Mouse (Mus musculus): Measurements from ENCODE around the gene Pdzd9. TPM values are rescaled to one million over a fixed set of nuclear protein-coding genes. Genes with fewer than 3 reads are reported as not detected.
A peak's percentile ranks its signal among the peaks of the same experiment; 100 is the strongest.

Gene Pdzd9
- polyA plus RNA-seq, 1 experiment from 2014 or later, result 0.50 TPM

DNA sequence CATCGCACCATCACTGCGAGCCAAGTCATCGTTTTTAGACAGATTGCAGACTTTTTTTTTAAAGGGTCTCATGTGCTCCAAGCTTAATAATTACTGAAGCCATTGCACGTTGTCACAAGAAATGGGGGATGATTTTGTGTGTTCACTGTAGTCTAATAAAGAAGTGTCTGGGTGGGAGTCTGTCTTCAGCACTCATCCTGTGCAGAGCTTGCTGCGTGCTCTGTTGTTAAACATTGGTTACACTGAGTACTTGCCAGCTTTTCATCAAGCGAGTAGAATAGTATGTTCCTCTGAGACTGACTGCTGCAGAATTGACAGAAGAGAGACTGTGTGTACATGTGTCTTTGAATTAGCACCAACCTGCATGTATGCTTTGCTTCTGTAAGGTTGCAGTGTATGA lies 15.1 kb upstream of the Pdzd9 start:
- 89% methylated on average over 6 of the region's 6 CpGs for WGBS
- no peak overlapping the region for H3K4me2 ChIP-seq (replicated peaks)
- ATAC-seq (ENCODE audit: low FRiP score), result no peak

DNA sequence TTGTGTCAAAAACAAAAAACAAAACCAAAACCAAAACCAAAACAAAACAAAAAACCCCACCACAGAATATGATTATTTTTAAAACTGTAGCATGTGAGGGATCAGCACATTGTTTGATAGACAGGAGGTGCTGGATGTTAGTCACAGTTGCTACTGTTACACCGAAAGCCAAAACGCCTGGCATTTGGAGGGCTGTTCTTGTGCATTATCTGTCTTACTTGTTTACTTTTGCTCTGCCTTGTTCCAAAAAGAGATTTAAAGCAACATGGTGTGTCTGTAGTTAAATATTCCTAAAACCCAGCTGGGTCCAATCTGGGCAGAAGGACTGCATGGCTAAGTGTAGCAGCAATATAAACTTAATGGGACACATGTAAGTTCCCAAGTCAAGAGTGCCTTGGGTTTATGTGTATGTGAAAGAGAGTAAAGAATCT lies 14.6 kb upstream of the Pdzd9 start:
- ATAC-seq (ENCODE audit: low FRiP score), result no peak
- Histone ChIP-seq H3K9ac (no peak overlapping the region), H3K9me3 (replicated peaks) (no peaks in the 10 kb centered on the region), H3K27me3 (no peaks in the 10 kb centered on the region), H3K4me3 (no peak overlapping the region), H3K27ac (no peak overlapping the region), H3K4me1 (no peaks in the 10 kb centered on the region), H3K36me3 (no peaks in the 10 kb centered on the region), H3K4me2 (replicated peaks) (no peak overlapping the region)
- 93% methylated on average over 2 of the region's 2 CpGs for WGBS

More for the DNA sequence above, 15.1 kb upstream of the Pdzd9 start:
- Histone ChIP-seq H3K9me3 (replicated peaks) (no peaks in the 10 kb centered on the region), H3K9ac (no peak overlapping the region), H3K27ac (no peak overlapping the region), H3K4me3 (no peak overlapping the region), H3K4me1 (no peaks in the 10 kb centered on the region), H3K27me3 (no peaks in the 10 kb centered on the region), H3K36me3 (no peaks in the 10 kb centered on the region)

DNA sequence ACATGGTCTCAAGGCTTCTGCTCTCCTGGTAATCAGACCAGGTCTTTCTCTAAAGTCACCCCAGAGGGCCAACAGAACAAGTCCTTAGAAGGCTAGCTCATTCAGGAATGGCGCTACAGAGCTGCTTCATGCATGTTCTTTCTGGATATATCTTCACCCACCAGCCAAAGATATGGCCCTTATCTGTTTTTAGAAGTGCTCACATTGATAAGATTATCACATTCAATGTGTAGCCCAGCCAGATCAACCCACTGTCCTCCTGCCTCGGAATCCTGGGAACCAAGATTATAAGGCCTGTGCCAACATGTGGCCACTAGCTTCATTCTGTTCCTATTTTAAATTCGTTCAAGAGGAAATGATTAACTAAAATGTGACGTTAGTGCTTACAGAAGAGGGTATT lies 11.9 kb upstream of the Pdzd9 start:
- peaks cover 18% of the 10 kb centered on the region for H3K4me1 ChIP-seq
- H3K9me3 ChIP-seq (replicated peaks), result no peaks in the 10 kb centered on the region
- H3K27me3 ChIP-seq, result no peaks in the 10 kb centered on the region
- H3K9ac ChIP-seq, result no peak overlapping the region
- no peak overlapping the region for H3K27ac ChIP-seq
- no peaks in the 10 kb centered on the region for H3K36me3 ChIP-seq
- WGBS, result 84% methylated on average over 4 of the region's 4 CpGs
- no peak overlapping the region for H3K4me3 ChIP-seq
- H3K4me2 ChIP-seq (replicated peaks), result no peak overlapping the region
- ATAC-seq (ENCODE audit: low FRiP score), result no peak

DNA sequence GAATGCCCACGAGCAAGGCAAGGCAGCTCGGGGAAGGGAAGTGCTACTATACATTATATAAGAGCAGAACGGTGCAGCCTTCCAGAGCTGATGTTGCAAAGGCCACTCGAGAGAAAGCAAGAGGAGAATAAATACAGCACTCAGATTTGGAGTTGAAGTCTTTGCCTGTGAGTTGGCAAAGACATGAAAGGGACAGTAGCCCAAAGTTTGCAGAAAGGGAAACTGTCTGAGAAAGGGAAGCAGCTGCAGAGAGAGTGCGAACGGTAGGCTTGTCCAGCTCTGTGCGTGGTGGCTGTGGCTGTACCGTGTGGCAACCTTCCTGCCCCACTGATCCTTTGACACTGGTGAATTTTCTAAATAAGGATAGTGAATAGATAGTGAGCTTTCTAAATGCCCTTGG lies 8.9 kb upstream of the Pdzd9 start:
- WGBS, result 67% methylated on average over 8 of the region's 8 CpGs

DNA sequence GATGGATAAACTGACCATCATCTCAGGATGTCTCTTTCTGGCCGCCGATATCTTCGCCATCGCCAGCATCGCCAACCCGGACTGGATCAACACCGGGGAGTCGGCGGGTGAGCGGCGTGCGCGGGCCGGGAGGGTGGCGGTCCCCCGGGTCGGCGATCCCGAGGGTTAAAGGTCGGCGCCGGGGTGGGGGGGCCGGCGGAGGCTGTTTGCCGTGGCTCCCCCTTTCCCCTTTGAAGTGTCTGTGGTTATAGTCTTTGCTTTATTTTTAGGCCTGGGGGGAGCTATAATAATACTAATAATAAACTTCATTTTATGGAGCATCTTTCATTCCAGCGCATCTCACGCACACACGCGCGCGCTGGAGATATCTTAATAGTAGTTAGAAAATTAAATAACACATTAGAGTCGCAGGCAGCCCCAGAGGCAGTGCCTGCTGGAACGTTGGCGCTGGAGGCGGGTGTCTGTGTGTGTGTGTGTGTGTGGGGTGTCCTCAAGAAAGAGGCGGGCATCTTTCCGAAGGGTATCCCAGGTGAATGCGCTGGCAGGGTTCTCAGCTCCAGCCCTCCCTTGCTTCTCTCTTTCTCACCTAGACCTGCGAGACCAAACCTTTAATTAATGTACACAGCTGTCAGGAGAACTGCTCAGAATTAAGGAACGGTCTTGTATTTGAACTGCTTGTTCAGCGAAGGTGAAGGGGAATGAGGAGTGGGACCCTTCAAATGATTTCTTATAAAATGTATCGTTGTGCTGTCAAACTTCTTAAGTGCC lies 7.8 kb upstream of the Pdzd9 start:
- Histone ChIP-seq H3K4me1 (peaks cover 25% of the 10 kb centered on the region), H3K9ac (peak overlapping the region; percentile 94), H3K9me3 (replicated peaks) (no peaks in the 10 kb centered on the region), H3K27ac (peak overlapping the region; percentile 72), H3K27me3 (no peaks in the 10 kb centered on the region), H3K4me3 (peak overlapping the region; percentile 89), H3K36me3 (no peaks in the 10 kb centered on the region), H3K4me2 (replicated peaks) (peak overlapping the region; percentile 70)
- 3% methylated on average over 42 of the region's 42 CpGs for WGBS
- ATAC-seq (ENCODE audit: low FRiP score), result peak; percentile 84

More for the DNA sequence above, 8.9 kb upstream of the Pdzd9 start:
- Histone ChIP-seq H3K4me1 (peaks cover 25% of the 10 kb centered on the region), H3K36me3 (no peaks in the 10 kb centered on the region), H3K9ac (0 out of 2 replicates have a peak overlapping the region, but pooled peaks have one; percentile 23), H3K27me3 (no peaks in the 10 kb centered on the region), H3K4me2 (replicated peaks) (peak overlapping the region; percentile 70), H3K27ac (no peak overlapping the region), H3K9me3 (replicated peaks) (no peaks in the 10 kb centered on the region), H3K4me3 (peak overlapping the region; percentile 89; the same call in 1 of the 2 replicates)
- no peak for ATAC-seq (ENCODE audit: low FRiP score)

DNA sequence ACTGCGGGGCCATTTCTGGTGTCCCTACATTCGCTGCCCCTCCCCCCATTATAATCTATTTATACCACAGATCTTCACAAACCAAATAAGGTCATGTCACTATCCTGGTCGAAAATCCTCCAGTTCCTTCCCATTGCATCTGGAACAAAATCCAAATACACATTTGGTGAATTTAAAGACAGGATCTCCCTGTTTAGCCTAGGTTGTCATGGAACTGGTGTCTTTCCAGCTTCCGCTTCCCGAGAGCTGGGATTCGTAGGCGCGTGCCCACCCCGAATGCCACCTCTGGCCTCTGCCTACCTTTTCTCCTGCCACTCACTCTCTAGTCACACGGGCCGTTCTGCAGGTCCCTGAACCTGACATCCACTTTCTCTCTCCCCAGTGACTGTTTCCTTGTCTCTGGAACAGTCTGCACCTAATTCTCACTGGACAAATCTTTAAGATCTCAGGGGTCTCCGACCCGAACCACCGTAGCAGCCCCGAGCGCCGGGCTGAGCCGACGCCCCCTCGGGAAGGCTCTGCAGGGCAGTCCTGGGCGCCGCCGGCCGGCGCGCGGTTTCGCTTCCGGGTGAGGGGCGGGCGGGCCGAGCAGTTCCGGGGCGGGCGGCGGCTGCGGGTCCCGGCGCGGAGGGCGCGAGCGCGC lies 7.0 kb upstream of the Pdzd9 start, which contains the start of gene Mosmo:
Mosmo (plus strand) TSS at position 618 of the 643 bp plus-strand sequence.
- Histone ChIP-seq H3K27me3 (no peaks in the 10 kb centered on the region), H3K9me3 (replicated peaks) (no peaks in the 10 kb centered on the region), H3K4me1 (peaks cover 25% of the 10 kb centered on the region), H3K9ac (peak within 1 kb of the TSS; percentile 94), H3K4me2 (replicated peaks) (peak within 1 kb of the TSS; percentile 70), H3K27ac (peak within 1 kb of the TSS; percentile 87), H3K36me3 (no peaks in the 10 kb centered on the region), H3K4me3 (peak within 1 kb of the TSS; percentile 89)
- WGBS, result under 1% methylated on average over 37 of the region's 44 CpGs
- peak; percentile 98 for ATAC-seq (ENCODE audit: low FRiP score)

DNA sequence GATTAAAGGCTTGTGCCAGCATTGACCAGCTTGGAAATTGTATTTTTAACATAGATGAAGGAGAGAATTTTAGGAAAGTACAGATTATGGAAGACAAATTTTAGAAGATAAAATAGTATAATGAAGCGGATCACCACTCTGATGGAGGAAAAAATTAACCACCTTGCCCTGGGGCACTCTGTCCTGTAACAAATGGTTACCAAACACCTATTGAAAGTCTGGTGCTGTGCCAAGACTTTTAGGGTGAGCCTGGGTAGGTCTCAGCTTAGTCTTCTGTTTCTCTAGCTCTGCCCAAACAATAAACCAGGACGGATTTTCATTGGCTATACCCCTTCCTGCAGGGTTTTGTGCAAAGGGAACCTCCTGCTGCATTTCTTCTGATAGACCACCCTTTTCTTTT lies 1.1 kb upstream of the Pdzd9 start:
- Histone ChIP-seq H3K27me3 (no peaks in the 10 kb centered on the region), H3K9ac (no peak overlapping the region), H3K36me3 (no peaks in the 10 kb centered on the region), H3K4me3 (no peak overlapping the region), H3K27ac (no peak overlapping the region), H3K9me3 (replicated peaks) (no peaks in the 10 kb centered on the region), H3K4me2 (replicated peaks) (no peak overlapping the region), H3K4me1 (peaks cover under 1% of the 10 kb centered on the region)
- 68% methylated on average over 2 of the region's 2 CpGs for WGBS
- no peak for ATAC-seq (ENCODE audit: low FRiP score)

DNA sequence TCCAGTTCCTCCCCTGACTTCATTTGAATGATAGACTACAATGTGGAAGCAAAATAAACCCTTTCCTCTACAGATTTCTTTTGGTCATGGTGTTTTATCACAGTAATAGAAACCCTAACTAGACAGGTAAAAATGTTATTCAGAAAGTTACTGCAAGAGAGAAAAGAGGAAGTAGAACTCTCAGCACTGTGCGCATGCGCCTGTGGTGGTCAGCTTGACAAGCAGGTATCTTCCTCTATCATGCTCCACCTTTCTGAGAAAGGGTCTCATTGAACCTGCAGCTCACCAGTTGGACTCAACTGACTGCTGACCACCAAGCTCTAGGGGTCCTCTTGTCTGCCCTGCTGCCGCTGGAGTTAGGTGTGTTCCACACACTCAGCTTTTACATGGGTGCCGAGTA lies 8.1 kb downstream of the Pdzd9 start:
- ATAC-seq (ENCODE audit: low FRiP score), result no peak
- H3K4me1 ChIP-seq, result no peaks in the 10 kb centered on the region
- 97% methylated on average over 4 of the region's 4 CpGs for WGBS
- no peak overlapping the region for H3K4me3 ChIP-seq
- H3K9ac ChIP-seq, result no peak overlapping the region
- no peak overlapping the region for H3K27ac ChIP-seq
- no peak overlapping the region for H3K4me2 ChIP-seq (replicated peaks)
- H3K9me3 ChIP-seq (replicated peaks), result no peaks in the 10 kb centered on the region
- H3K36me3 ChIP-seq, result peaks cover 30% of the 10 kb centered on the region
- no peaks in the 10 kb centered on the region for H3K27me3 ChIP-seq

DNA sequence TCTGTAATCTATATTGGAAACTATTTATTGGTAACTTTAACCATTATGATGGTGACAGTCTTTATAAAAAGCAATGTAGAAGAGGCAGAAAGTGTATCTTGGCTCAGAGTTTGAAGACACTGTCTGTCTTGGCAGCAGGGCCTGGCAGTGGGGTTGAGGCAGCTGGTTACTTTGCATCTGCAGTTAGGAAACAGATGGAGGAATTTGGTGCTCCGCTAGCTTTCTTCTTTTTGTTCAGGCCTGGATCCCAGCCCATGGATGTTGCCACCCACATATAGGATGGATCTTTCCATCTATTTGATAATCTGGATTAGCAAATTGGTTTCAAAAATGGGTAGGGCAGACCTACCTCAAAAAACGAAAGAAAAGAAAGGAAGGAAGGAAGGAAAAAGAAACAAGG lies 22.3 kb downstream of the Pdzd9 start:
- Histone ChIP-seq H3K9me3 (replicated peaks) (no peaks in the 10 kb centered on the region), H3K9ac (no peak overlapping the region), H3K27ac (no peak overlapping the region), H3K27me3 (no peaks in the 10 kb centered on the region), H3K4me2 (replicated peaks) (no peak overlapping the region), H3K4me1 (no peaks in the 10 kb centered on the region), H3K36me3 (peaks cover 85% of the 10 kb centered on the region), H3K4me3 (no peak overlapping the region)
- 88% methylated on average over 2 of the region's 2 CpGs for WGBS
- no peak for ATAC-seq (ENCODE audit: low FRiP score)

DNA sequence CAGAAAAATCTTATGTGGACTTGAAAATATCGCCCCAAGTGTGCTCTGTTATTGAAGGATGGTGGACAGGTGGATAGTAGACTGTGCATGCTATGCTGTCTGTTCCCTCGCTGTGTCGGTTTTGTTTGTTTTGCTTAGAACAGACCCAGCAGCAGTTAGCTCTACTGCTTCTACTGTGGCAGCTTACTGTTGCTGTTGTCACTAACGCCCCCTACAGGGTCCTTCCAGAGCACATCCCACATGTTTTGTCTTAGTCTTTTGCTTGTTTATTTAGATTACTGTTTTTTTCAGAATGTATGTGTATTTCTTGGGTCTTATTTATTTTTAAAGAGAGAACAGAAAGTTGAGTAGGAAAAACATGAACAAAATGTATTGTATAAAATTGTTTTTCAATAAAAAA lies 26.9 kb downstream of the Pdzd9 start:
- Histone ChIP-seq H3K4me1 (no peaks in the 10 kb centered on the region), H3K4me3 (no peak overlapping the region), H3K27ac (no peak overlapping the region), H3K27me3 (no peaks in the 10 kb centered on the region), H3K9me3 (replicated peaks) (no peaks in the 10 kb centered on the region), H3K9ac (no peak overlapping the region), H3K36me3 (peaks cover 75% of the 10 kb centered on the region), H3K4me2 (replicated peaks) (no peak overlapping the region)
- no peak for ATAC-seq (ENCODE audit: low FRiP score)
- WGBS, result 69% methylated on average over 4 of the region's 4 CpGs

DNA sequence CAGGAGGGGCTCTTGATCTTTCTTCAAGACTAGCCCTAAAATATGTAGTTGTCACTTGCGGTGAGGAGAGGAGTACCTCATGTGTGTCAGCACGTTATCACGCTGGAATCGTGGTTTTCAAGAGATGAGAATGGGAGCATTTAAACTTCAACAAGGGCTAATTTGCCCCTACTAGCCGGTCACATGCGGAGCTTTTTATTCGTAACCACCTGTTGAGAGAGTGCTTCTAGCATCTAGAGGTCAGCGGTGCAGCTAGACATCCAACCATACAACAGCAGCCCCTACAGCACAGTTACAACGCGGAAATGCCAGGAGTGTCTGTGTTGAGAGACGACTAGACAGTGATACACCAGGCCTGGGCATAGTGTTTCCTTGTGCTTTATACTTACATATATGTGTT lies 34.3 kb downstream of the Pdzd9 start:
- Histone ChIP-seq H3K27ac (no peak overlapping the region; the same call in 1 of the 2 replicates), H3K4me2 (replicated peaks) (peak overlapping the region; percentile 78), H3K36me3 (peaks cover 28% of the 10 kb centered on the region), H3K9ac (peak overlapping the region; percentile 91), H3K27me3 (no peaks in the 10 kb centered on the region), H3K9me3 (replicated peaks) (no peaks in the 10 kb centered on the region), H3K4me1 (peaks cover 14% of the 10 kb centered on the region), H3K4me3 (peak overlapping the region; percentile 96)
- no peak for ATAC-seq (ENCODE audit: low FRiP score)
- WGBS, result 4% methylated on average over 11 of the region's 11 CpGs

DNA sequence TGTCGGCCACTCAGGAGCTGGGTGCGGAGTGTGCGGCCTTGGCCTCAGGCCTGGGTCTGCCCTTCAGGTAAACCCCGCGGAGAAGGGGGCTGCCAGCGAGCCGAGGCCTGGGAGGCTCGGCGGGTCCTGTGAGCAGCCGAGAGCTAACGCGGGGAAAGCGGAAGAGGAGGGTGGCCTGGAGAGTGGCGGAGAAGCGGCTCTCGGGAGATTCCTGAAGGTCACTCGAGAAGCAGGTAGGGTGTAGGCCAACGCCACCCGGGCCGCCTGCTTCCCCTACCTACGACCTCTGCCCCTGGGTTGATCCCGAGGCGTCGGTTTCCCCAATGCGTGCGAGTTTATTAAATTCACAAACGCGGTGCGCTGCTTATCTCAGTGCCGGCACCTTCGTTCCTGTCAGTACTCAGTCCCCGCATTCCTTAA lies 34.8 kb downstream of the Pdzd9 start:
- Histone ChIP-seq H3K4me1 (peaks cover 14% of the 10 kb centered on the region), H3K36me3 (peaks cover 24% of the 10 kb centered on the region), H3K4me2 (replicated peaks) (peak overlapping the region; percentile 78), H3K27ac (peak overlapping the region; percentile 88), H3K4me3 (peak overlapping the region; percentile 96), H3K9ac (peak overlapping the region; percentile 91), H3K9me3 (replicated peaks) (no peaks in the 10 kb centered on the region), H3K27me3 (no peaks in the 10 kb centered on the region)
- peak; percentile 90 for ATAC-seq (ENCODE audit: low FRiP score)
- under 1% methylated on average over 31 of the region's 32 CpGs for WGBS
